Mouse (Mus musculus) adrenal gland, postnatal 4 days (tissue): ENCODE data around the gene Fnbp1. TPM values are rescaled to one million over a fixed set of nuclear protein-coding genes. Genes with fewer than 3 reads are reported as not detected.

Experiments
- DNase-seq, 2 experiments: peaks; one replicate each; pipeline ENCODE4 v3.0.0; 2021 to 2022; ENCODE audit warnings: low spot score in 2 of 2, mixed read lengths in 2 of 2
- total RNA-seq, 2 experiments: library from RNA; stranded (reverse); gene quantifications; 2 replicates each; pipeline ENCODE4 v1.2.3; 2021

Fnbp1 gene
- total RNA-seq, 2 experiments from 2014 or later, result 69.0 to 82.4 TPM

- no peak for DNase-seq
Observed at GRCm38 (mm10) chr2:31127219-31127618, 14.6 kb downstream of the Fnbp1 start.

- DNase-seq, result no peak
Observed at GRCm38 (mm10) chr2:31126048-31126447, 15.8 kb downstream of the Fnbp1 start.

GRCm38 (mm10) chr2:31125156-31125555 lies 16.7 kb downstream of the Fnbp1 start:
- no peak for DNase-seq

- no peak for DNase-seq
Observed at GRCm38 (mm10) chr2:31124694-31125093, 17.1 kb downstream of the Fnbp1 start.

GRCm38 (mm10) chr2:31123493-31123892 lies 18.3 kb downstream of the Fnbp1 start:
- DNase-seq, result no peak

GRCm38 (mm10) chr2:31122806-31123205 lies 19.0 kb downstream of the Fnbp1 start:
- no peak for DNase-seq

- no peak for DNase-seq
Observed at GRCm38 (mm10) chr2:31121131-31121693, 20.6 kb downstream of the Fnbp1 start.

- no peak for DNase-seq
Observed at GRCm38 (mm10) chr2:31119795-31120194, 22.0 kb downstream of the Fnbp1 start.

- no peak for DNase-seq
Observed at GRCm38 (mm10) chr2:31118639-31119380, 23.0 kb downstream of the Fnbp1 start.

GRCm38 (mm10) chr2:31118211-31118610 lies 23.6 kb downstream of the Fnbp1 start:
- DNase-seq, result no peak

- no peak for DNase-seq
Observed at GRCm38 (mm10) chr2:31115943-31116731, 25.7 kb downstream of the Fnbp1 start.

- DNase-seq, result no peak
Observed at GRCm38 (mm10) chr2:31115091-31115942, 26.5 kb downstream of the Fnbp1 start.

- no peak for DNase-seq
Observed at GRCm38 (mm10) chr2:31114205-31114604, 27.6 kb downstream of the Fnbp1 start.

GRCm38 (mm10) chr2:31111685-31112084 lies 30.1 kb downstream of the Fnbp1 start:
- no peak for DNase-seq

GRCm38 (mm10) chr2:31109960-31110548 lies 31.8 kb downstream of the Fnbp1 start:
- DNase-seq, result no peak

- no peak for DNase-seq
Observed at GRCm38 (mm10) chr2:31108186-31108585, 33.6 kb downstream of the Fnbp1 start.

GRCm38 (mm10) chr2:31106621-31107320 lies 35.0 kb downstream of the Fnbp1 start:
- no peak for DNase-seq

- DNase-seq, result no peak
Observed at GRCm38 (mm10) chr2:31106004-31106403, 35.8 kb downstream of the Fnbp1 start.

GRCm38 (mm10) chr2:31105279-31105678 lies 36.5 kb downstream of the Fnbp1 start:
- no peak for DNase-seq

GRCm38 (mm10) chr2:31103321-31103720 lies 38.5 kb downstream of the Fnbp1 start:
- no peak for DNase-seq
